Mouse (Mus musculus) gastrocnemius, postnatal 36 days (tissue): ENCODE measurements around the gene Elf1. TPM values are rescaled to one million over a fixed set of nuclear protein-coding genes. Genes with fewer than 3 reads are reported as not detected.
A peak's percentile ranks its signal among the peaks of the same experiment; 100 is the strongest.
"Not testable (repeated sequence)": the region's sequence is repeated elsewhere in the genome, so short reads cannot be mapped to it uniquely, and the experiment has no call there.

Experiments
- DNase-seq, 2 experiments: peaks; one replicate each; pipeline ENCODE4 v3.0.0; 2022
- intact Hi-C: fragments of 180-260 bp; cut with DNase I; formaldehyde crosslinking; loops from one replicate; pipeline ENCODE4 v1.15.1; 2025
- total RNA-seq, 2 experiments: library from RNA; stranded (reverse); gene quantifications; 2 replicates each; pipeline ENCODE4 v1.2.3; 2021

Gene Elf1
- total RNA-seq, 2 experiments from 2014 or later = 4.8 to 4.9 TPM

DNA sequence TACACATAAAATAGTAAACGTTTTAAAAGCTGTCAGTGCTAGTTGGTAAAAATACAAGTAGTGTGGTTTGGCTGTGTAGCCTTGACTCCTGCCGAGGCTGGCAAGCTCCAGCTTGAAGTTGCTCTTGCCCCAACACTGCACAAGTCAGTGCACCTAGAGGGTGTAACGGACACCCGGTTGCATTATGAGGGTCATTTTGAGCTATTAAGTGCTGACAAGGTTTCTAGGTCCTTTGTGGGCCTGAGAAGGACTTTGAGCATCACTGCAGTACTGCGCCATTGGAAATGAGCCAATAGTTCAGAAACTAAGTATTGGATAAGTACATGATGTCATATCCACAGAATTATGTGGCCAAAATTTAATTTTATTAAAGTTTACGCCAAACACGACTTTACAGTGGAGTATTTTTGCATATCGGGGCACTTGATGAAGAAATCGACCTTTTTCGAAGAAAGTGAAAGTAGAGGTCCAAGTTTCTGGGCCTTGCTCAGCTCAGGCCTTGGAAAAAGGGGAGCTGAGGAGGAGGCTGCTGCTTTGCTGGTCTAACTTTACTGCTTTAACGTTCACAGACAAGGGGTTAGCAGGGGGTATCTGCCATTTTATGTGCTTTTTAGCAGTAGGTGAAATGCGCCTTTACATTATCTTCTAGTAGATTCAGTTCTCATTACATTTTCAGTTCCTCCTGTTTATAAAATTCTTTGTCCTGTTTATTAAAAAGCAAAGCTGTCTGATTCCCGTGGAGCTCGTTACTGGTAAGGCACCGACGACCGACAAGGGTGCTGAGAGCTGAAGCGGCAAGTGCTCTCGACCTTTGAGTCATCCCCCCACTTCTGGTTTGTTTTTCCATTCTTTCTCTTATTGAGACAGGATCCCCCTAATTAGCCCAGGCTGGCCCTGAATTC lies 38.0 kb downstream of the Elf1 start:
- intact Hi-C loops = no loop called here
- DNase-seq = no peak

DNA sequence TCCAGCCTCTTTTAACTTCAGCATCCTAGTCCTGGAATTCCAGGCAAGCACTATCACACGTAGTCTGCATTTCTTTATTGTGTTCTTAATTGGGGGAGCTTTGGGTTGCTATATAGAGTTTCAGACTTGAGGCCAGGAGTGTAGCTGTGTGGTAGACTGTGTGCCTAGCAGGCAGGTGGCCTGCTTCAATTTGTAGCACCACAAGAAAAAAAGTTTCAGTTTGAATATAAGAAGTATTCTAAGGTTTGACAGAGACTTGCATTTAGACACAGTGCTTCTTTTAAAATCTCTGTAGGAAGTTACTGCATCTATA lies 38.6 kb downstream of the Elf1 start:
- intact Hi-C loops = no loop called here
- no peak for DNase-seq

DNA sequence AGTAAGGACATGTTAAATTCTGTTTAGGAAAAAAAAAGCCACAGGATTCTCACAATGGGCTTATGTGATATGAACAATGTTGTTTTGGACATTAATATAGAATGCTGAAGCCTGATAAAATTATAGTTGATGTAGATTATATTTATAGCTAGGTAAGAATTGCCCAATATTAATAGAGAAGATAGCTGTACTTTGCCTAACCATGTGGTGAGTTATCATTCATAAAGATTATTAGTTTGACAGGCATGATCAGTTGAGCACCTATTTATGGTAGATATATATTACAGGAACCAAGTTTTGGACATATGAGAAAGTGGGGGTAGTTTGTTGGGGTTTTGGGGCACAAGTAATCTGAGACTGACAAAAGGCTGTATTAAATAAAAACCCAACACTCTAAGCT lies 39.6 kb downstream of the Elf1 start:
- intact Hi-C loops = no loop called here
- no peak for DNase-seq

DNA sequence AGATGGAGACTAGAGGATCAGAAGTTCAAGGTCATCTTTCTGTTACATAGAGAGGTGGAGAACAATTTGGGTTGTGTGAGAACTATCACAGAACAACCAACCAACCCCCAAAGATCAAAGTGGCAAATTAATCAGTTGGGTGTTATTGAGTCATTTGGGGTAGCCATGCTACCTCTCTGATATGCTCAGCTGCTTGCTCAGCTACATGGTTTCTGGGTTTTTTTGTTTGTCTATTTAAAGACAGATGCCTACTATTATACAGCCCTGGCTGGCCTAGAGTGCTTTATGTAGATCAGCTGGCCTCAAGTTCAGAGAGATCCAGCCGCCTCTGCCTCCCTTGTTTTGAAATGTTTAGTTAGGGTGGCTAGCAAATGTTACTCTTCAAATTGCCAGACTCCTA lies 40.1 kb downstream of the Elf1 start:
- intact Hi-C loops = no loop called here
- no peak for DNase-seq

DNA sequence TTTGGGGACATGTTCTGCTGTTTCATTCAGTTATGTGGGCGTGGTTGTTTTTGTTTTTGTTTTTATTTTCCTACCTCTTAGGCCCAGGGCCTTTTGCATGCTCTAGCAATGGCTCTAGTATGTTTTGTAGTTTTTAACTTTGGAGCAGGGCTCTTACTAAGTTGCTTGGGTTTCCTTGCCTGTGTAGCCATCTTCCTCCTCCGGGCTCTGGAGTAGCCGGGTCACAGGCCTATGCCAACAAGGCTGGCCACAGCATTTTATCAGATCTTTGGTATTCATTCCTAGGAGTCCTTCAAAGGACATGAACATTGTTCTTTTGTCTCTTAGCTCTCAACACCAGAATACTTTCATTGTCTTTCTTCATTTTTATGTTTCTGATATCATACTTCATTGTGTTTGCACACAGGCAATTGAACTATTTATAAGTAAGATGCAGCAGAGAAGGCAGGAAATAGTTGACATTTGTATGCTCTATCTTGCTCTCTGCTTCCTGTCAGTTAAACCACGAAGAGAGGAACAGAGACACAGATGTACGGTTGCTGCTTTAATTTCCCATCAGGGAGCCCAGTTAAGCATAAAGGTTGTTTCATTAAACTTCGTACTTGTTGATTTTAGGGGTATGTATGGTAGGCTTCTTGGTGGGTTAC lies 40.6 kb downstream of the Elf1 start:
- DNase-seq = no peak
- intact Hi-C loops = no loop called here

DNA sequence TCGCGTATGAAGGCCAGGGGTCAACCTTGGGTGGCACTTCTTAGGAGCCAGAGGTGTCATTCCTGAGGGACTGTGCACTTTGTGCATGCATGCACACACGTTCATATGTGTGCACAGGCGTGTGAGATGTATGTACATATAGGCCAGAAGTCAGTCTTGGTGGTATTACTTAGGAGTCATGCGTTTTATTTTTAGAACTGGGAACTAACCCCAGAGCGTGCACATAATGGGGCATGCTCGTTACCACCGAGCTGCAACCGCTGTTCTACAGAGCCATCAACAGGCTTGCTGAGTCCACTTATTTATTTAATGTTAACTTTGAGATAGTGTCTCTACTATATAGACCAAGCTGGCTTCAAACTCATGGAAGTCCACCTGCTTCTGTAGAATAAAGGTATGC lies 41.4 kb downstream of the Elf1 start:
- no peak for DNase-seq
- intact Hi-C loops = no loop called here

DNA sequence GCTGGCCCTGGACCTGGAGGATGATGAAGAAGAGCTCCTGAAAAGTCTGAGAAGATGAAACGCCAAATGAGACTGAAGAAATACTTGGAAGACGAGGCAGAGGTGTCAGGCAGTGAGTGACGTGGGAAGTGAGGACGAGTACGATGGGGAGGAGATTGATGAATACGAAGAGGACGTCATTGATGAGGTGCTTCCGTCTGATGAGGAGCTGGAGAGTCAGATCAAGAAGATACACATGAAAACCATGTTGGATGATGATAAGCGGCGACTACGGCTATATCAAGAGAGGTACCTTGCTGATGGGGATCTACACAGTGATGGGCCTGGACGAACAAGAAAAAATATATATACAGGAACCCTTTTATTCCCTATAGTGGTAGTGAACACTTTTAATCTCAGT lies 45.1 kb downstream of the Elf1 start:
- DNase-seq, intact Hi-C loops: not testable (repeated sequence)

DNA sequence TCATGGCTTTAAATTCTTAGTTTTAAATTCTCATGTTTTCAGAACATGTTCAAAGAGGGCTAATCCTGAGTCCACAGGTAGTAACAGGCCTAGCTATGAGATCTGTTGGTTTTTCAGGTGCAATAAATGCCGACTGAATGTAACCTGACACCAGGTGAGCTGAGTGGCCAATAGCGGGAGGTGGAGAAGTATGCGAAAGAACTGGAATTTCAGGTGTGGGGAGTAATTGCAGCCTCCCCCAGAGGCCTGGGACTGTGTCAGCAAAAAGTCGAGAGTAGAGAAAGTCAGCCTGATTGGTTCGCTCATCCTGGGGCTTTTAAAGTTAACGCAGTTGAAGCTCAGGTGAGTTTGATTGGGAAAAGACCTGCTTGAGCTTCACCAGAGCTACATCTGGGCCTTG lies 46.7 kb downstream of the Elf1 start:
- no peak for DNase-seq
- intact Hi-C loops = no loop called here

DNA sequence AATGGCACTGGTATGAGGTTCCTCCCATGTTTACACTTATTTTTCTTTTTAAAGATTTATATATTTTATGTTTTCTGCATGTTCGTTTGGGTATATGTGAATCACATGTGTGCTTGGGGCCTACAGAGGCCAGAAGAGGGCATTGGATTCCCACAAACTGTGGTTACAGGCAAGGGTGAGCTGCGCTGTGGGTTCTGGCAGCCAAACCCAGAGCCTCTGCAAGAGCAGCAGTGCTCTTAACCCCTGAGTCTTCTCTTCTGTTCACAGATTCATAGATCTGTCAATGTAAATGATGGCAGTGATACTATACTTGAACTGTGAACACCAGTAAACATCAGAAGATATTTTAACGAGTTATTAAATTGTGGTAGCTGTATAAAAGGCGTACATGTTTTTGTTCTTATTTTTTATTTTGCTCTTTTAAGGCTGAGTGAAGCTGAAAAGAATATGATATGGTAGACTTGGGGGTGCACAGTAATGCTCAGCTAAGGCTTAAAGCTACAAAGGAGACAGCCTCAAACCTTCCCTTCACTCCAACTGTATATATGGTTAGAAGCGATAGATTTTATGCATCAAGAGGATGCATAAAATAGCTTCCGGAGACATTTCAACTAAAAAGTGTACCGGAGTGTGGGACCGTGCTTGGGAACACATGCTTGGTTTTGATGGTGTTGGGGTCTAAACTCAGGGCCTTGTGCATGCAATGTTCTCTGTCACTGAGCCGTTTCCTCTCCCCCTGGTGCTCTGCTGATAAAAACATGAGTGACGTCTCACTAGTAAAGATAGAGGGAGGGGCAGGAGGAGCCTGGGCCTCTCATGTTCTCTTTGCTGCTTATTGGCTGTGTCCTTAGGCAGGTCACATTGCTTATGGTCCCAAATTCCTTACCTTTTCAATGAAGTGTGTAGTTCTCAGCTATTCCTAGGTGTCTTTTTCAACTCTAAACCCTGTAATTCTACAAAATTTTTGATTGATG lies 48.9 kb downstream of the Elf1 start:
- no peak for DNase-seq
- intact Hi-C loops = no loop called here

DNA sequence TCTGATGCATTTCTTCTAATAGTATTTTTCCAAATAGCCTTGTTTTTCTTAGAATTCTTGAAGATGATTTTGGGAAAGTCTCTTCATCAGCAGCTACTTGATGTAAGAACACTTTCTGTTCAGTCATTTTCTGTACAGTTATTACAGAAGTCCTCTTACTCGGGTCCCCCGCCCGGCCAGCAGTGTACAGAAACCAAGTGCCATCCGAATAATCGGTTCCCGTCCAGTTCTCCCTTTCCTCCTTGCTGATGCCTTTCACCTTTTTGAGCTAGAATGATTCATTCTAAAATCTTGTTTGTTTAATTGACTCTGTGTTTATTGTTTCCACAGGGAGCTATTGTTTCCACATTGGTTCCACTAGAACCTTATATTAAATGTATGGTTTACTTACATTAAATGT lies 49.8 kb downstream of the Elf1 start:
- intact Hi-C loops = no loop called here
- DNase-seq = no peak

DNA sequence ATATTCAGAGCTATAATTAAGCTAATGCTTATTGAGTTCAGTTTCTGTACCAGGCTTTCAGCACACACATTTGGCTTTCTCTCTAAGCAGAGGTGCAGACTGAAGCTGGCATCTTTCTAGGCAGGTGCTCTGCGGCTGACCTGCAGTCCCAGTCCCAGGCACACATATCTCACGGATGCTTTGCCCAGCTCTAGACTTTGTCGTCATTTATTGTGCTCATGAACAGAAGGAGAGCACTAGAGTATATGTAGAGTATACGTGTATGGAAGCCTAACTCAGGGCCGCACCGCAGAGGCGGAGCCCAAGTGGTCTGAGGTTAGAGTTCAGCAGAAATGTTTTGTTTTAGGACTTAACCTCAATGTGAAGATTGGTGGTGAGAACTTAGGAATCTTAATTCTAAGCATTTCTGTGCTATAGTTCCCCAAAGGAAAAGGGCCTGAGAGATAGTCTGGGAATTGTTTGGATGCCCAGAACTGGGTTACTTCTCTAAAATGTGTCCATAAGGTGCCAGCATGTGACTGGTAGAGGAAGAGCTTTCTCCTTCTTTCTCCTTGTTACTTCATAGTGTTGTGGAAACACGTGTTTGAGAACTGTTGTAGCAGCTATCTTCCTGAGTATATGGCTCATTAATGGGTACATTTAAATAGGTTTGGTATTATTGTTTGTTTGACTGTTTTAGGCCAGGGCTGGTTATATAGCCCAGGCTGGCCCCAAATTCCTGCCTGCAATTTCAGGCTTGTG lies 51.2 kb downstream of the Elf1 start:
- intact Hi-C loops = no loop called here
- no peak for DNase-seq

DNA sequence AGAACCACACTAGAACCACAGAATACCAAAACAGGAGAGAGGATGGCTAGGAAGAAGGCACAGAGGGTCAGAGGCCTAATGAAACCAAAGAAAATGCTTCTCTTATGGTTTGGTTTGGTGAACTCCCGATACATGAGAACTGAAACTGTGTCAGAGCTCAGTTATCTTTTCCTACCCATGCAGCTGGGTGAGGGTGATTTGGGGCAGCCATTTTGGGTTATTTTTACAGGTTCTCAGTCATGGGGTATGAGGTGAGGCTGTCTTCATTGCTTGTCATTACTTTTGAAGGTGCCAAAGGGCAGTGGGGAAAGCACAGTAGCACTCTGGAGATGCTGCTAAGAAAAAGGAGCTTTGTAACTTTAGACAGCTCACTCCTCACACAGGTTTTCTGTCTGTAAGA lies 52.4 kb downstream of the Elf1 start:
- intact Hi-C loops = no loop called here
- no peak for DNase-seq

DNA sequence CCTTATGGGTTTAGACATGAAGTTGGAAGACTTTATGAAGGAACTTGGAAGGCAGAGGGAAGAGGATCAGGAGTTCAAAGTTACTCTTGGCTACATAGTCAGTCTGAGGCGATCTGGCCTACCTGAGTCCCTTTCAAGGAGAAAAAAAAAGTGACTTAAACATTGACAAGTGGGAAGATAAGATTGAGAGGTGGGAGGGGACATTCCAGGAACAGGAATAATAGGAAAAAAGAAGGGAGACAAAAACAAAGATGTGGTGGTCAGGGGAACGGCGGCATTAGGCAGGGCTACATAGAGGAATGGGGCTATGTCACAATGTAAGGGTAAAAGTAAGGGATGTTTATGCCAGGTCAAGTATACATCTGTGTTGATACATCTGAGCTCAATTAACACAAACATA lies 53.2 kb downstream of the Elf1 start:
- no peak for DNase-seq
- intact Hi-C loops = no loop called here

DNA sequence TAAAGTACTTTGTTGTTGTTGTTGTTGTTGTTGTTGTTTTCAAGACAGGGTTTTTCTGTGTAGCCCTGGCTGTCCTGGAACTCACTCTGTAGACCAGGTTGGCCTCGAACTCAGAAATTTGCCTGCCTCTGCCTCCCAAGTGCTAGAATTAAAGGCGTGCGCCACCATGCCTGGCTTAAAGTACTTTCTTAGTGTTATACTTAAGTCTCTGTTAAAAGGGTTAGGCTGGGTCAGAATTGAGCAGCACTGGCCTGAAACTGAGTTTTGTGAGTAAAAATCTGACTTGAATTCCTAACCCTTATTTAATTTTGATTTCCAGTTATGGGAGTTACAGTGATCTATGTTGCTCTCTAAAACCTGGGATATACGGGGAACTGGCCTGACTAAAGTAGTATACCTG lies 53.7 kb downstream of the Elf1 start:
- intact Hi-C loops, DNase-seq: not testable (repeated sequence)

DNA sequence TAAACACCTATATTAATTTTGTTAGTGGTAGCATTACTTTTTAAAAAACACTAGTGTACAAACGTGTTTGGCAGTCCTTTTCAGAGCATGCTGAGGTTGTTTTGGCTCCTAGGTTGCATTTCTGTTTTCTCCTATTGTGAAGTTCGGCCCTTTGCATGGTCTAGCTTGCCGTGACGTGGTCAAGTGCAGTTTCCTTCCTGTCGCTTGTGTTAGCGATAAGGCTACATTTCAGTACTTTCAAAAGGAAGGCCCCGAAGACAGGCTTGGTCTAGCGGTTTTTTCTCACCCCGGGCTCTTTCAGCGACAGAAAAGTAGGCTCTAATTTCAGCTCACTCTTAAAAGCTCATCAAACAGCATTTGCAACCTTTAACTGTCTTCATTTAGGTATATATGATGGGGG lies 54.3 kb downstream of the Elf1 start:
- no peak for DNase-seq
- intact Hi-C loops = no loop called here

DNA sequence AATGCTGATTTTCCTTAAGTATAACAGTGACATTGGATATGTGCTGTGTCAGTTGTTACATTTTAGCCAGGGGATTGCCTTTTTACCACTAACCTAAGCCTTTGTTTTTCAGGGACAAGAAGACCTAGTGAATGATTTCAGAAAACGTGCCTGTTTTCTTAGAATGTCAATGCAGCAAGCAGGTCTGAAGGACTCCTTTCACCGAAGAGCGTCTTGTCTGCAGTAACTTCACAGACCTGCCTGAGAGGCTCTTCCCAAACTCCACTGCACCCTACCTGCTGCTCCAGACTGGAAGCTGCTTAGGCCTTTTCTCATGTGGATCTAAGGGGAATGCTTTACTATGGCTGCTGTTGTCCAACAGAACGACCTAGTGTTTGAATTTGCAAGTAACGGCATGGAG lies 55.0 kb downstream of the Elf1 start:
- no peak for DNase-seq
- intact Hi-C loops = no loop called here

DNA sequence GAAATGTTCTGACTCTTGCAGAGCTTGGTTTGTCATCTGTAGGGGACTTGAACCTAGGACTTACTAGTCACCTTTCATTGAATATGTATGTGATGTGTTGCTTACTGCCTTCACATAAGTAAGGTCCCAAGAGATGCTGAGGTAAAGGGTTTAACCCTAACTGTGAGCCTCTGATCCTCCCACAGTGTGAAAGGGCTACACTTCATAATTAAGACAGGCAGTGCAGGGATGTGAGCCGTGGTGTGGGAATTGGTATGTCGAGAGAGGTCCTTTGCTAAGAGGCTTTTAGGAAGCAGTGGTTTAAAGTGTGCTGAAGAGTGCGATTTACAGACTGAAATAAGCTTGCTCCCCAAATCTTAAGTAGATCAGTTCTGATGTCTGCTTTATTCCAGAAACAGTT lies 55.8 kb downstream of the Elf1 start:
- DNase-seq = no peak
- intact Hi-C loops = no loop called here

DNA sequence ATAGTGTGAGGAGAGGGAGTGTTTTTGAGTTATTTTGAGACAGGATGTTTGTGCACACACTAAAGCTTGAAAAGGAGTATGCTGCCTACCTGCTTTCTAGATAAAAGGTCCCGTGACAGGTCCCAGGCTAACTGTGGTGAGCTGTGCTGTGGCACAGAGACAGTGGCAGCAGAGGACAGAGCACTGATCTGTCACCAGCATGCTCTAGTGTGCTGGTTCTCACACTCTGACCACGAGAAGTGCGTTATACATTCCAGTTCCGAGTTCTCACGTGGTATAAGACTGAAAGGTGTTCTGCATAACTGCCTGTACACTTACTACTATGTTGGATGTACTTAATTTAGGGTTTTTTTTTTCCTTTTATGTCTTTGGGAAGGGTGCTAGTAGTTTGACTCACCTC lies 56.5 kb downstream of the Elf1 start:
- no peak for DNase-seq
- intact Hi-C loops = no loop called here

DNA sequence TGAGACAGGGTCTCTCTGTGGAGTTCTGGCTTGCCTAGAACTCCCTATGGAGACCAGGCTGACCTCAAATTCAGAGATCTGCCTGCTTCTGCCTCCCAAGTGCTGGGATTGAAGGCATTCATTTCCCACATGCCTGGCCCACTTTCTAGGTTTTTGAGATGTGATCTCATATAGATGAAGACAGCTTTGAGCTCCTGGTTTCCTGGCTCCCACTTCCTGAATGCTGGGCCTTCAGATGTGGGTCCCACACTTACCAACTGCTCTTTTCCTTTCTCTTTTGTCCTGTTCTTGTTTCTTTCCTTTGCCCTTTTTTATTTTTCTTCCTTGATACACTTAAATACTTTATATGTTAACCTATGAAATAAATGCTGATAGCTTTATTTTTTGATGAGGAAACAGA lies 56.9 kb downstream of the Elf1 start:
- DNase-seq = no peak
- intact Hi-C loops = no loop called here

DNA sequence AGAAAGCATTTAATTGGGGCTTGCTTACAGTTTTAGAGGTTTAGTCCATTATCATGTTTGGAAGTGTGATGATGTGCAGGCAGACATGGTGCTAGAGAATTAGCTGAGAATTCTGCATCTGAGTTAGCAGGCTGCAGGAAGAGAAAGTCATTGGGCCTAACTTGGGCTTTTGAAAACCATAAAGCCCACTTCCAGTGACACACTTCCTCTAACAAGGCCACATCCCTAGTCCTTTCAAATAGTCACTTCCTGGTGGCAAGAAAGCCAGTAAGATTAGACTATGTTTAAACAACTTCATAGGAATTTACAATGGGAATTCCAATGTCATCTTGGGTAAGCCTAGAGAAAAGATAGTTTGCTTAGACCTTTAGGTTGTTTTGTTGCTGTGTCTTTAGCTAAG lies 60.6 kb downstream of the Elf1 start:
- DNase-seq = no peak
- intact Hi-C loops = no loop called here

DNA sequence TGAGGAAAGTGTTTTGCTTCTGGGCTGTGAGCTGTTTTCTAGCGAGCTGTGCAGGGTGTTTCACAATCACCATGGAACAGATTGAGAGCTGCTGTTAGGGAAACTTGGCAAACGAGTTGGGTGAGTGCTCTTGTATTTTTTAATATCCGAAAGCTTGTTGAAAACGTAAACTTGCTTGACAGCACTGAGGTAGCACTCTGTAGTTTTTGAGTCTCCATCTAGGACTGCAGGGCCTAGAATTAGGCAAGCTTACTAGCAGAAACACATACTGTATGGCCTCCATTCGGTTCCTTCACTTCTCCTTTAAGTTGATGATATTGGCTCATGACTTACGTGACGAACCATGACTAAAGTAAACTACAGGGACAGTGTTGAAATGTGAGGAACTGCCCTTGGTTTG lies 68.3 kb downstream of the Elf1 start:
- intact Hi-C loops = no loop called here
- peak in 1 of 2 experiments; percentile 15 for DNase-seq
